Mouse (Mus musculus) cerebellum, postnatal 14 days (tissue): Measurements from ENCODE around the gene Gm17018.

Experiments used
- DNase-seq, 2 experiments: peaks; one replicate each; pipeline ENCODE4 v3.0.0; 2021; ENCODE audit warnings: mixed read lengths in 2 of 2

The Gm17018 gene

GRCm38 (mm10) chr19:45589761-45590160 is 29.3 kb downstream of the Gm17018 start:
- no peak for DNase-seq

GRCm38 (mm10) chr19:45591704-45592103 is 31.3 kb downstream of the Gm17018 start:
- peak in 1 of 2 experiments; percentile 40 for DNase-seq

- DNase-seq: peak; percentile 70 to 76
Observed at GRCm38 (mm10) chr19:45592916-45593315, 32.5 kb downstream of the Gm17018 start.

DNA sequence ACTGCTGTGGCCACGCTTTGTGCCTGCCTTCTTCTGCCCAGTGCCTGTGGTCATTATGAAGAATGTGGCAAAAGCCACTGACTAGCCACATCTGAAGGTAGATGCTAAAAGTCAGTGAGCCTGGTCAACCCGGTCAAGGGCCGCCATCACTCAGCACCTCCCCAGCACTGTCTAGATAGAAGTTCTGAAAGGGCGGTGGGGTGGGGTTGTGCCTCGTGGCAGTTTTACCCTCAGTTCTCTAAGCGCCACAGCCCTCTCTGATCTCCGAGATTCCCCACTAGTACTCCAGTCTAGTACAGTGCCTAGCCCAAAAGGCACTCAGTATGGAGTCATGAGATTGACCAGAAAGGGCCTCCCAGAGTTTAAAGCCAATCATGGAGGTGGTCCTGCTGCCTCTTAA is 33.7 kb downstream of the Gm17018 start:
- DNase-seq: no peak

- DNase-seq: no peak
Observed at GRCm38 (mm10) chr19:45595481-45595880, 35.1 kb downstream of the Gm17018 start.

DNA sequence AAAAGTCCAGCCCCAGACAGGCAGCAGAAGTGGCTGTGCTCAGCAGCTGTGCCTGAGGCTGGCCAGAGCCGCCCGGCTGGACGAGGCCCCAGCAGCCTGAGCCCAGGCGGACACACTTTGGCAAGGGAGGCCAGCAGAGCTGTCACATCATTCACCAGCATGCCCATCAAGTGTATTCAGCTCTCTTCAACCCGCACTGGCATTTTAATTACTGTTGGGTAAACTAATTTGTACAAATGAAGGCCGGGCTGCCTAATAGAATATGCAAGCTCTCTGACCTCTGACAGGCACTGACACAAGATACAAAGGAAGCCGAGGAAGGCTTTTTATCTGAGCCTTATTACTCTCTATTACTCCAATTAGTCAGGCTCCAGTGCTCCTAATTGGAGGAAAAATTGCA is 35.6 kb downstream of the Gm17018 start:
- peak; percentile 49 to 51 for DNase-seq

DNA sequence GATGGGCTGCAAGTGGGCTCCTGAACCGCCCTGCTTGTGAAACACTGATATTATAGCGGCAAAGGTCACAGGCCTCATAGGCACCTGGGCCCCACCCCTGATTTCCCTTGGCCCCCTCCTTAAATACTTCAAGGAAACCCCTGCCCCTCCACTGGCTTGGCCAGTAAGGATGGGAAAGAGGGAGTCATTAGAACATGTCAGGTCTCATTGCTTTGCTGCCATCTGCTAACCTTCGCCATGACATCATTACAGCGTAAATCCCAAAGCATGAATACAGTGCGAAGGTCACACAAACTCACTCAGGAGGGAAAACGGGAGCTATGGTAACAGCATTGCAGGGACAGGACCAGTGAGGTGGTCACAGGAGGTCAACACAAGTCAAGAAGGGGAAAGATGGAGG is 36.0 kb downstream of the Gm17018 start:
- DNase-seq: no peak

DNA sequence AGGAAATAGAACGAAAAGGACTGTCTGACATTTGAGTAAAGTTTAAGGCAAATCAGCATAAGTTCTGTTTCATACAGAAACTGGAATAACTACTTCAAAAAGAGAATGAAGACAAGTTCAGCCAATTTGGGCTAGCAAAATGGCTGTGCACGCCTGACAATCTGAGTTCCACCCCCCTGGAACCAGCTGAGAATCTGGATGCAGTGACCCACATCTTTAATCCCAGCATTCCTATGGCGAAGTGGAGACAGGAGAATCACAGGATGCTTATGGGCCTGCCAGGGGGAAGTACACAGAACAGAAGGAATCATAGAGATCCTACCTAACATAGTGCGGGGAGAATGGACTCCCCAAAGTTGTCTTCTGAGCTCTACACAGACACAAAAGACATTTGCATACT is 36.7 kb downstream of the Gm17018 start:
- DNase-seq: no peak

- DNase-seq: no peak
Observed at GRCm38 (mm10) chr19:45602606-45603005, 42.2 kb downstream of the Gm17018 start.

DNA sequence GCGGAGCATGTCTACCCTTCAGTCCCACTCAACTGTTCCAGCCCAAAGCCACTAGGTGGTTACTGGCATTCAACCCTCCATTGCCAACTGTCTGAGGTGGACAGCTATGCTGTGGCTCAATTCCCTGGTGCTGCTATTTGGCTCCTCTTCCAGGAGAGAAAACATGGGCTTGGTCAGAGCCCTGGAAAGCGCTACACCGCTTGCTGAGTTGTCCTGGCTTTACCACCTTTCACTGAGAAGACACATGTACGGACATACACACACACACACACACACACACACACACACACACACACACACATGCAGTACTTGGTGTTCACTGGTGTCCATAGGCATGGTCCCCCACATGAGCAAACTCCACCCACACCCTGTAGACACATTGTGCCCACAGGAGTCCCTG is 46.3 kb downstream of the Gm17018 start:
- DNase-seq: peak; percentile 34 to 61

GRCm38 (mm10) chr19:45607479-45607878 is 47.1 kb downstream of the Gm17018 start:
- DNase-seq: no peak

- DNase-seq: peak; percentile 40 to 46
Observed at GRCm38 (mm10) chr19:45608648-45609339, 48.4 kb downstream of the Gm17018 start.

- DNase-seq: peak; percentile 44 to 49
Observed at GRCm38 (mm10) chr19:45610823-45611222, 50.4 kb downstream of the Gm17018 start.

- peak; percentile 57 to 64 for DNase-seq
Observed at GRCm38 (mm10) chr19:45614375-45614774, 54.0 kb downstream of the Gm17018 start.

DNA sequence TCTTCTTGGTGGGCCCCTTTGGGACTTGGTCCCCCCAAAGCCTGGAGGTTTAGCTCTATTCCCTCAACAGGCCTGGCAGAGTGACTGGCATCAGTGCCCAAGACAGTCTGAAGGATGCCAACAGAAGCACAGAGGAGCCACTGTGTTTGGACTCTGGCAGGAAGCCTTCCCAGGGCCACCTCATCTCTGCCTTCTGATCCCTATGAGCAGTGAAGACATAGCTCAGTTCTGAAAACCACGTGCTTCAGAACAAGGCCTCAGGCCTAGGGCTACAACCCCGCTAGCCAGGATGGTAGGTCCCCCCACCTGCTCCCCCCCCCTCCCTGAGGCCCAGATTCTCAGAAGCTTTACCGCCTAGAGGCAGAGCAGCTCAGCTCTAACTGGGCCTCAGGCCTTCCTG is 54.5 kb downstream of the Gm17018 start:
- peak; percentile 37 to 41 for DNase-seq

- no peak for DNase-seq
Observed at GRCm38 (mm10) chr19:45615415-45616213, 55.2 kb downstream of the Gm17018 start.

GRCm38 (mm10) chr19:45616214-45616518 is 55.8 kb downstream of the Gm17018 start:
- no peak for DNase-seq

DNA sequence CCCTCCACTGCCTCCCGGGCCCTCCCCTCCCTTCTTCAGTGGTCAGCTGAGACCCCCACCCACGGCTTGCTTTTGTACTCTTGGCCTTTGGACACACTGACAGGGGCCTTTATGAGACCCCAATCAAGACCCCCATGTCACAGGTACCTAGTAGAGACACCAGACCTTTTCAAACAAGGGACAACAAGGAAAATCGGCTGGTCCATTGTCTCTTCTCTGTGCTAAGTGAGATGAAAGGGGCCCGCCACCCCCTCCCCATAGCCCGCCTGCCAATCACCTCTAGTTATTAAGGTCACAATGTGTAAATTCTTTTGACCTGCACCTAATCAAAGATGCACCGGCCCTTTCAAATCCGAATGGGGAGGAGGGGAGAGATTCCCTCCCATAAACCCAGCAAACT is 56.3 kb downstream of the Gm17018 start:
- no peak for DNase-seq

DNA sequence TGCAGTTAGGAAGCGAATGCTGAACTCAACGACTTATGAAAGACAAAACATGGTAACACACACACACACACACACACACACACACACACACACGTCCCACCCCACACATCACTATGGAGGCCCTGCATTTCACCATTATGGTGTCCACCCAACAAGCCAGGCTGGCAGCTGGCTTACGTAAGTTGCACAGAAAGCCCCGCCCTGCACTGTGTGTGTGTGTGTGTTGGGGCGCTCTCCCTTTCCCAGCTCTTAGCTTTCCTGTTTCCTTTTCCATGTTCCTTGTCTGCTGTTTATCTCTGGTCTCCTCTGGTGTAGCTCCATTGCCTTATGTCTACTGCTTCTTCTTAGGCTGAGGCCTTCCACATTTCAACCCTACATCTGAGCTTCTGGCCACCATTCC is 57.8 kb downstream of the Gm17018 start:
- DNase-seq: no peak

DNA sequence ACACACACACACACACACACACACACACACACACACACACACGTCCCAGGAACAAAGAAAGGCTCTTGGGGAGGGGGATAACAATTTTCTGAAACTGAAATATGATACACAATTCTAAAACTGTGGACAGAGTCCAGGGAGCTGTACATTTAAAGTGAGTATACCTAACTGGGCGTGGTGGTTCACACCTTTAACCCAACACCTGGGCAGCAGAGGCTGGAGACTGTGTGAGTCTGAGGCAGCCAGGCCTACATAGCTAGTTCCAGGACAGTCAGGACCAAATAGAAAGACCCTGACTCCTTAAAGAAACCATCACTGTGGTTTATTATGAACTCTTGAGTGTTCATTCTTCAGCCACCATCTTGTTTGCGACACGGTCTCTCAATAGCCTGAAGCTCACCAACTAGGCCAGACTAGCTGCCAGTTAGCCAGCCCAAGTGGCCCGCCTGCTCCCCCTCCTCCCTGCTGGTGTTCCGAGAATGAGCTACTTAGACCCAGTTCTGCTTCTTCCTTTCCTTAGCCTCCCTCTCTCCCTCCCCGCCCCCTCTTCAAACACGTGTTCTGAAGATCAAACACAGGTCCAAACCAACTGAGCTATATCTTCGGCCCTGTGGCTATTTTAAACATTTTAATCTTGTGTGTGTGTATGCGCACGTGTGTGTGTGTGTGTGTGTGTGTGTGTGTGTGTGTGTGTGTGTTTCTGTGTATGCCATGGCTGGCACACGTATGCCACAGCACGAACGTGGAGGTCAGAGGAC is 59.5 kb downstream of the Gm17018 start:
- DNase-seq: no peak

GRCm38 (mm10) chr19:45621061-45621460 is 60.6 kb downstream of the Gm17018 start:
- DNase-seq: no peak

DNA sequence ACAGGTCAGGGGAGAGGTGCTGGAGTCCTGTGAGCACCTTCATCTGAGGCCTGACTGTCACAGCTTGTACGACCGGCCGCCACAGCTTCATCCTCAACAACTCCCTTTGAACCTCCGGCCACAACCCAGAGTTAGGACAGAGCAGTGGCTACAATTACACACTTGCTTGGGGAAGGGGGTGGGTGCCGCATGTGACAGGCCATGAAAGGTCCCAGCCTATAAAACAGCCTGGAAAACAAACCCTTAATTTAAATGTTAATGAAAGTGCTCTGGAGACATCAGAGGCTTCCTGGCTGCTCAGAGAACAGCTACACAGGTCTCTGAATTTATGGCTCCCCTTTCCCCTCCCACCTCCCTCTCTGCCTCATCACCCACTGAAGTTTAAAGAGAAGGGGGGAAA is 61.7 kb downstream of the Gm17018 start:
- DNase-seq: no peak

DNA sequence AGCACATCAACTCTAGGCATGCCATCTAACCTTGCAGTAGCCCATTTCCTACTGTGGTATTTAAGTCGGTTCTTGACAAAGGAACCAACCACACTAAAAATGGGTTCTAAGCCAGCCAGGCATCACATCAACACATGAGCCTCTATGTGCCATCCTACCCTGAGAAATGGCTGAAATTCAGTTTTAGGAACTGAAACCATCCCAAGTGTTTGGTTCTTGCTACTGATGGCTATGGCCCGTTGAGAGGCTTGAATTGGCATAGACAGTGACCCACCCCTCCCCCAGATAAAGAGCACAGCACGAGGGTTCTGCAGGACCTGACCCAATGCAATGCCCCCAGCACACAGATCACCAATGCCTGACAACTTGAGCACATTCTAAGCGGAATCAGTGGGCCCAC is 63.3 kb downstream of the Gm17018 start:
- DNase-seq: no peak

- DNase-seq: no peak
Observed at GRCm38 (mm10) chr19:45627036-45627435, 66.6 kb downstream of the Gm17018 start.
